Mouse (Mus musculus) forebrain, embryonic 10.5 days (tissue): ENCODE data around the gene Rps6kb2. TPM values are rescaled to one million over a fixed set of nuclear protein-coding genes. Genes with fewer than 3 reads are reported as not detected.

ENCODE experiments used
- DNase-seq: peaks from one replicate; pipeline ENCODE4 v3.0.0-alpha.2; 2017; ENCODE audit warnings: low spot score; ENCODE audit errors: extremely low spot score
- H3K27ac ChIP-seq: fragments of 300-500 bp; sonication (generic); 2 replicates; pipeline ENCODE4 v1.5.1; 2016; ENCODE audit warnings: mild to moderate bottlenecking
- H3K27me3 ChIP-seq: fragments of 300-500 bp; sonication (generic); 2 replicates; pipeline ENCODE4 v1.6.1; 2016; ENCODE audit warnings: mild to moderate bottlenecking; ENCODE audit not compliant: poor library complexity, severe bottlenecking
- H3K36me3 ChIP-seq: fragments of 300-500 bp; sonication (generic); replicated peaks from 2 replicates; pipeline ENCODE4 v1.6.1; 2016; ENCODE audit warnings: mild to moderate bottlenecking, moderate library complexity
- H3K4me1 ChIP-seq: fragments of 300-500 bp; sonication (generic); 2 replicates; pipeline ENCODE4 v1.6.1; 2016
- H3K4me3 ChIP-seq: fragments of 300-500 bp; sonication (generic); 2 replicates; pipeline ENCODE4 v1.5.1; 2016; ENCODE audit warnings: mild to moderate bottlenecking, moderate library complexity
- H3K9me3 ChIP-seq: fragments of 300-500 bp; sonication (generic); 2 replicates; pipeline ENCODE4 v1.6.1; 2016; ENCODE audit warnings: mild to moderate bottlenecking, moderate library complexity
- WGBS: fragments of 180-500 bp; shearing (Covaris S2); methylation state at CpG from one replicate; pipeline ENCODE4 v1.1.7; 2016; 5-methylcytosine and 5-hydroxymethylcytosine counted together
- polyA plus RNA-seq: library from polyadenylated mRNA; unstranded; fragments of >200 nt; fragmentation: Nextera tagmentation; extraction: Ambion mirVana; gene quantifications from 2 replicates; pipeline ENCODE4 v1.2.1, GENCODE M21; 2016

Rps6kb2 gene
- polyA plus RNA-seq, 1 experiment from 2014 or later = 59.7 TPM

DNA sequence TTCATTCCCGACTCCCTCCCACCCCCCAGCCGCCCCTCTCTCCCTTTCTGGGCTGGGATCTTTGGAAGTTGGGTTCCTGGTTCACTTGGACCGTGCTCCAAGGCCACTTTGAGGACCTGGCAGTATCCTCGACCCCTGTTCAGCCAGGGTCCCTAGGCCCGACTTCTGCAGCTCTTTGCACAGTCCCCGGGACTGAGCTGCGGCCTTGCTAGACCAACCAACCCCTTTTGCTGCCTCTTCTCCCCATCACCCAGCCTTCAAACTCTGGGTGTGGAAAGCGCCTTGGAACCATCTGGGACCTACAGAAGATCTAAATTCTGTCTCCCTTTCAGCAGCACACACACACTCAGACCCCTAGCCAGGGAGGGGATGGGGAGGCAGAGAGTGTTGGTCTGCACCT, 14.3 kb downstream of the Rps6kb2 start:
- Histone ChIP-seq H3K4me1 (peaks cover 34% of the 10 kb centered on the region), H3K27me3 (no peaks in the 10 kb centered on the region), H3K9me3 (peaks cover 6% of the 10 kb centered on the region; the same call in 1 of the 2 replicates), H3K27ac (peak overlapping the region; percentile 88), H3K4me3 (peak overlapping the region; percentile 73), H3K36me3 (peaks cover 40% of the 10 kb centered on the region)
- WGBS = 7% methylated on average over 8 of the region's 8 CpGs
- no peak for DNase-seq

DNA sequence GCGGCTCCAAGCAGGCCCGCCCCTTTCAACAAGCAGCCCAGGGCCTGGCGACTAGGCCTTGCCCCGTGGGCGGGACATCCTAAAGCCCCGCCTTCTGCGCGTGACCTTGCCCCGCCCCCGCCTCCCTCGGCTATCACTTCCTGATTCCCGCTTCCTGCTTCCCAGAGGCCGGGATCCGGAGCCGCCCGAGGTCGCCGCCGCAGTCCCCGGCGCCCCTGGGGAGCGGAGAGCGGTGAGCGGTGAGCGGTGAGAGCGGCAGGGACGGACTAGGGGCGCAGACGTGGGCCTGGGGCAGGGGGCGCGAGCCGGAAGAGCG, 14.7 kb downstream of the Rps6kb2 start, which contains the start of gene Coro1b:
Gene Coro1b, plus strand, starts transcription at position 129 of the 316 bp plus-strand sequence.
- peak; percentile 93 for DNase-seq
- peak within 1 kb of the TSS; percentile 73 for H3K4me3 ChIP-seq
- peaks cover 37% of the 10 kb centered on the region for H3K36me3 ChIP-seq
- H3K9me3 ChIP-seq = peaks cover 6% of the 10 kb centered on the region; the same call in 1 of the 2 replicates
- WGBS = under 1% methylated on average over 33 of the region's 33 CpGs
- no peaks in the 10 kb centered on the region for H3K27me3 ChIP-seq
- H3K4me1 ChIP-seq = peaks cover 34% of the 10 kb centered on the region
- peak within 1 kb of the TSS; percentile 88 for H3K27ac ChIP-seq

DNA sequence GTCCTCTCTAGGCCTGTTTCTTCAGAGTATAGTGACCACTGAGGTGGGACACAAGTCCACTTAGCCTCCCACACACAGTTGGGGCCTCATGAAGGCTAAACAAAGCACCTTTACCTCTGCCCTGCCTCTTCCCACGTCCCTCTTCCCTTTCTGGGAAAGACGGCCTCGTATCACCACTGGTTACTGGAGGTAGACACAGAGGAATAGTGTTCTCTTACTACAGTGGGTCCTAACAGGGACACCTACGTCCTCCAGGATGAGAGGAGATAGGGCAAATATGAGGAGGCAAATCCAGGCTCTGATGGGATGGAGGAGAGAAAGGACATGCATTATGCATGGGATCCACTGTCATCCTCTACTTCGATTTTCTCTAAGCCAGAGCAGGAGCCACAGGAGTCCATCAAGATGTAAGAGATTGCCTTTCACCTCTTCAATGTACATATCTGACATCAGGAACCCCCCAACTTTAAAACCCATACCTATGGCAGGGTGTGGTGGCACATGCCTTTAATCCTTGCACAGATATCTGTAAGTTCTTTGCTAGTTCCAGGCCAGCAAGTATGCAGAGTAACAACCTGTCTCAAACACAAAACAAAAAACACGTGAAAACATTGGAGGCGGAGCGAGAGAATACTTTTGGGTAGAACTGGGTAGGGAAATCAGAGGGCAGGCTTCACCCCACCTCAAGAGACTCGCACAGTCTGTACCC, 15.2 kb downstream of the Rps6kb2 start:
- H3K27me3 ChIP-seq = no peaks in the 10 kb centered on the region
- H3K27ac ChIP-seq = peak overlapping the region; percentile 88
- peaks cover 6% of the 10 kb centered on the region; the same call in 1 of the 2 replicates for H3K9me3 ChIP-seq
- peak overlapping the region; percentile 73 for H3K4me3 ChIP-seq
- peaks cover 32% of the 10 kb centered on the region for H3K36me3 ChIP-seq
- 39% methylated on average over 9 of the region's 9 CpGs for WGBS
- no peak for DNase-seq
- peaks cover 34% of the 10 kb centered on the region for H3K4me1 ChIP-seq

DNA sequence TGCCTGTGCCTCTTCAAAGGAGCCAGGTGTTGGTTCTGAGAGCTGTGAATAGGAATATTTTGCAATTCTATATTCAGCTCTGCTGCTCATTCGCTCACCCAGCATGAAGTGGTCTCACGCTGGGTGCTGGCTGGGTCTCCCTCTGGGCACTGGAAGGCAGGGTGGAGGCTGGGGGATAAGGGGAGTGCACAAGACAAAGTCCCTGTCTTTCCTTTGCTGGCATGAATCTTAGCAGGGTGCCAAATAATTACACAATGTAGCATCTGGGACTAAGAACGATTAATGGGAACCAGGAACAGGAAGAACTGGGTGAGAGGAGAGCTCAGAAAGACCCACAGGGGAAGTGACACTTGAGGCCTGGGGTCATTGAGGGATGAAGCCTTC, 16.1 kb downstream of the Rps6kb2 start:
- Histone ChIP-seq H3K36me3 (peaks cover 23% of the 10 kb centered on the region), H3K27ac (0 out of 2 replicates have a peak overlapping the region, but pooled peaks have one; percentile 8), H3K9me3 (peaks cover 6% of the 10 kb centered on the region; the same call in 1 of the 2 replicates), H3K27me3 (no peaks in the 10 kb centered on the region), H3K4me1 (peaks cover 34% of the 10 kb centered on the region), H3K4me3 (no peak overlapping the region)
- WGBS = 40% methylated on average over 3 of the region's 3 CpGs
- no peak for DNase-seq

DNA sequence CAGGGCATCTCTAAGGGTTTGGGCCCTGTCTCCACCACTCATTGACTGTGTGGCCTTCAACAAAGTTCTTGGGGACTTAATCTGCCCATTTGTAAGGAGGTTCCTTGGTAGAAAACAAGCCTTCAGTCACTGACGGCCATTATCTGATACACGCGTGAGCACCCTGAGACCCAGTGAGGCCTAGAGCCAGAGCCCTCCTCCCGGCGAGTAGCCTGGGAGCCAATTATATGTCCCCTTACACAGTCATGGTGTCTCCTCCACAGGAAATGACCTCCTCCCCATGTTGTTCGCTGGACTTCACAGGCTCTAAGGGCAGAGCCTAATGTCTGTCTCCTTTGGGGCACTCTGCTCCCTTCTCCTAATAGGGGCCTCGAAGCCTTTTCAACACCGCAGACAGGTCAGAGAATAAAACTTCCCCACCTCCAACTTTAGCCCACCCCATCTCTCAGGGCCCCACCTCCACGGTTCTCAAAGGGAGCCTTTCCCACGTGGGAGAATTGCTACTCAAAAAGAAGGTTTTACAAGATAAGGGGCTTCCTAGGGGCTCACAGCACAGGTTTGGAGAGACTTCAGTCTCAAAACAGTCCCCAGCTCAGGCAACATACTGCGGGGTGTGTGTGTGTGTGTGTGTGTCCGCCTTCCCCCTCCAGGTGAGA, 16.7 kb downstream of the Rps6kb2 start:
- Histone ChIP-seq H3K27ac (0 out of 2 replicates have a peak overlapping the region, but pooled peaks have one; percentile 8), H3K4me1 (peaks cover 34% of the 10 kb centered on the region), H3K36me3 (peaks cover 18% of the 10 kb centered on the region), H3K9me3 (peaks cover 6% of the 10 kb centered on the region; the same call in 1 of the 2 replicates), H3K4me3 (no peak overlapping the region), H3K27me3 (no peaks in the 10 kb centered on the region)
- 60% methylated on average over 12 of the region's 12 CpGs for WGBS
- DNase-seq = no peak

- Histone ChIP-seq H3K27me3 (no peaks in the 10 kb centered on the region), H3K4me1 (peaks cover 34% of the 10 kb centered on the region), H3K9me3 (peaks cover 6% of the 10 kb centered on the region; the same call in 1 of the 2 replicates), H3K4me3 (no peak overlapping the region), H3K27ac (no peak overlapping the region), H3K36me3 (peaks cover 12% of the 10 kb centered on the region)
- no peak for DNase-seq
- 89% methylated on average over 5 of the region's 5 CpGs for WGBS
Observed at GRCm38 (mm10) chr19:4145936-4146335, 17.2 kb downstream of the Rps6kb2 start.

- Histone ChIP-seq H3K27me3 (no peaks in the 10 kb centered on the region), H3K9me3 (peaks cover 6% of the 10 kb centered on the region; the same call in 1 of the 2 replicates), H3K4me3 (no peak overlapping the region), H3K4me1 (peaks cover 34% of the 10 kb centered on the region), H3K27ac (no peak overlapping the region), H3K36me3 (peaks cover 1% of the 10 kb centered on the region; the same call in 1 of the 2 replicates)
- WGBS = 85% methylated on average over 16 of the region's 16 CpGs
- no peak for DNase-seq
Observed at GRCm38 (mm10) chr19:4144550-4145498, 18.3 kb downstream of the Rps6kb2 start.

DNA sequence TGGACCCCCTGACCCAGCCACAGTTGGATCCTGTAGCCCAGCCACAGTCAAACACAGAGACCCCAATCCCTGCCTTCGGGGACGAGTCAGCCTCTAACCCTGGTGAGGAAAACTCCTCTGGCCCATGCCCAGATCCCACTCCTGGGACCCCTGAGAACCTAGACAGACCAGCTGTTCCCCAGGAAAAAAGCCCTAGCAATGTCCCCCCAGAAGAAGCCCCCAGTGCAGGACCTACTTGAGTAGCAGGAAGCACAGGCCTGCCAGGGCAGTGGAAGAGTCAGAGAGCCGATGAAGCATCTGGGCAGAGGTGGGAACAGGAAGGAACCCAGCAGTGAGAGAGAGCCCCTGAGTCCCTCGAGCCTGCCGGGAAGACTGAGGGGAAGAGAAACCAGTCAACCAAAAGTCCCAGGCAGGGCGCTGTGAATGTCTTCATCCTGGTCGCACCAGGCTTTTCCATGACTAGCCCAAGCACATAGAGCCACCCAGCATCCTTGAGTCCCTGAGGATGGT, 19.3 kb downstream of the Rps6kb2 start, which contains the start of gene Cabp4:
Gene Cabp4, minus strand, starts transcription at position 275 of the 510 bp plus-strand sequence.
- Histone ChIP-seq H3K36me3 (no peaks in the 10 kb centered on the region), H3K27ac (0 out of 2 replicates have a peak within 1 kb of the TSS, but pooled peaks have one; percentile 15), H3K4me3 (no peak within 1 kb of the TSS), H3K27me3 (no peaks in the 10 kb centered on the region), H3K4me1 (peaks cover 34% of the 10 kb centered on the region), H3K9me3 (peaks cover 6% of the 10 kb centered on the region; the same call in 1 of the 2 replicates)
- no peak for DNase-seq
- 80% methylated on average over 7 of the region's 7 CpGs for WGBS

GRCm38 (mm10) chr19:4142416-4143173, 20.6 kb downstream of the Rps6kb2 start:
- DNase-seq = no peak
- no peaks in the 10 kb centered on the region for H3K36me3 ChIP-seq
- 95% methylated on average over 18 of the region's 18 CpGs for WGBS
- H3K27me3 ChIP-seq = no peaks in the 10 kb centered on the region
- H3K4me3 ChIP-seq = no peak overlapping the region
- H3K27ac ChIP-seq = 0 out of 2 replicates have a peak overlapping the region, but pooled peaks have one; percentile 15
- H3K4me1 ChIP-seq = peaks cover 23% of the 10 kb centered on the region
- H3K9me3 ChIP-seq = peaks cover 6% of the 10 kb centered on the region; the same call in 1 of the 2 replicates

- peaks cover 14% of the 10 kb centered on the region for H3K4me1 ChIP-seq
- DNase-seq = no peak
- no peaks in the 10 kb centered on the region for H3K9me3 ChIP-seq
- H3K27ac ChIP-seq = no peak overlapping the region
- H3K36me3 ChIP-seq = no peaks in the 10 kb centered on the region
- no peak overlapping the region for H3K4me3 ChIP-seq
- H3K27me3 ChIP-seq = no peaks in the 10 kb centered on the region
- whole genome bisulfite sequencing = 87% methylated on average over 6 of the region's 6 CpGs
Observed at GRCm38 (mm10) chr19:4140147-4140546, 23.0 kb downstream of the Rps6kb2 start.

DNA sequence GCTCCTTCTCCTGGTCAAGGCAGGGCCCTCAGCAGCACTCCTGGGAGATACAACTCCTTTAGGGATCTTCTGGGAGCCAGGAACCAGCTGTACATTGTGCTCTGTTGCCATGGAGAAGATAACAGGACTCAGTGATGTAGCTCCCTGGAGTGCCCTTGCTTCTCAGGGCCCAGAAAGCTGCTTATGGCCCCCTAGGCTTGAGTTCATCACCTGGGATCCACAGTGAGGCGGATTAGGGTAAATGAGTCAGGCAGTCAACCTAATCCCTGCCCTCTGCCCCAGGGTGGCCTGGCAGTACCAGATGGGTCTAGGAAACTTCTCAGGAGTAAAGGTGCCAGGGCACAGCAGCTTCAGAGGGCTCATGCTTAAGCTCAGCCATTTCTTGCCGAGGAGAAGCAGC, 23.7 kb downstream of the Rps6kb2 start, which contains the start of gene Gpr152:
Gene Gpr152, plus strand, starts transcription at position 342 of the 400 bp plus-strand sequence.
- H3K4me3 ChIP-seq = no peak within 1 kb of the TSS
- WGBS = 71% methylated on average over 2 of the region's 2 CpGs
- no peaks in the 10 kb centered on the region for H3K36me3 ChIP-seq
- H3K4me1 ChIP-seq = peaks cover 14% of the 10 kb centered on the region
- peak within 1 kb of the TSS; percentile 25; the same call in 1 of the 2 replicates for H3K27ac ChIP-seq
- H3K9me3 ChIP-seq = no peaks in the 10 kb centered on the region
- no peak for DNase-seq
- H3K27me3 ChIP-seq = no peaks in the 10 kb centered on the region
